Mouse (Mus musculus) neural tube, embryonic 15.5 days (tissue): ENCODE results near the gene Qtrt2. TPM values are rescaled to one million over a fixed set of nuclear protein-coding genes. Genes with fewer than 3 reads are reported as not detected.

Experiments
- polyA plus RNA-seq: library from polyadenylated mRNA; unstranded; fragments of >200 nt; fragmentation: Nextera tagmentation; extraction: Ambion mirVana; gene quantifications from 2 replicates; pipeline ENCODE4 v1.2.1, GENCODE M21; 2015

Qtrt2 gene
- polyA plus RNA-seq, 1 experiment from 2014 or later, result 17.8 TPM

Other genes with a start within 250 kb of the Qtrt2 start
- gene Drd3, start 172.8 kb downstream of the Qtrt2 start, polyA plus RNA-seq, result not detected in 2 replicates
- 6.6 and 7.2 TPM in 2 replicates for gene Ccdc191, start 37.0 kb downstream of the Qtrt2 start, polyA plus RNA-seq
- gene Zdhhc23, start 53.0 kb upstream of the Qtrt2 start, polyA plus RNA-seq, result 3.1 and 3.4 TPM in 2 replicates
- gene Gramd1c, start 136.5 kb upstream of the Qtrt2 start, polyA plus RNA-seq, result 2.8 and 3.0 TPM in 2 replicates
- gene Atp6v1a, start 212.9 kb upstream of the Qtrt2 start, polyA plus RNA-seq, result 138 and 139 TPM in 2 replicates
- 64.2 and 72.0 TPM in 2 replicates for gene Naa50, start 213.0 kb upstream of the Qtrt2 start, polyA plus RNA-seq
- gene Usf3, start 246.4 kb upstream of the Qtrt2 start, polyA plus RNA-seq, result 2.5 TPM in 2 replicates